Mouse (Mus musculus) midbrain, embryonic 12.5 days (tissue): ENCODE results near the gene Olfr775. TPM values are rescaled to one million over a fixed set of nuclear protein-coding genes. Genes with fewer than 3 reads are reported as not detected.

Experiments
- ATAC-seq: fragments of 200-750 bp; cut with Nextera tagmentation; 2 replicates; pipeline ENCODE4 v1.8.0; 2017; ENCODE audit warnings: low read depth, moderate TSS enrichment, moderate library complexity; ENCODE audit not compliant: low FRiP score
- H3K27ac ChIP-seq: fragments of 300-500 bp; sonication (generic); replicated peaks from 2 replicates; pipeline ENCODE4 v1.5.1; 2016; ENCODE audit warnings: mild to moderate bottlenecking
- H3K27me3 ChIP-seq: fragments of 300-500 bp; sonication (generic); 2 replicates; pipeline ENCODE4 v1.6.1; 2016; ENCODE audit warnings: mild to moderate bottlenecking
- H3K36me3 ChIP-seq: fragments of 300-500 bp; sonication (generic); 2 replicates; pipeline ENCODE4 v1.6.1; 2016
- H3K4me1 ChIP-seq: fragments of 300-500 bp; sonication (generic); 2 replicates; pipeline ENCODE4 v1.6.1; 2016
- H3K4me2 ChIP-seq: fragments of 300-500 bp; sonication (generic); replicated peaks from 2 replicates; pipeline ENCODE4 v1.6.1; 2016; ENCODE audit warnings: mild to moderate bottlenecking, moderate library complexity
- H3K4me3 ChIP-seq: fragments of 300-500 bp; sonication (generic); 2 replicates; pipeline ENCODE4 v1.5.1; 2016; ENCODE audit warnings: mild to moderate bottlenecking
- H3K9ac ChIP-seq: fragments of 300-500 bp; sonication (generic); replicated peaks from 2 replicates; pipeline ENCODE4 v1.6.1; 2016; ENCODE audit warnings: mild to moderate bottlenecking, moderate library complexity
- H3K9me3 ChIP-seq: fragments of 300-500 bp; sonication (generic); 2 replicates; pipeline ENCODE4 v1.6.1; 2016; ENCODE audit warnings: mild to moderate bottlenecking
- WGBS: fragments of 180-500 bp; shearing (Covaris S2); methylation state at CpG from one replicate; pipeline ENCODE4 v1.1.7; 2016; 5-methylcytosine and 5-hydroxymethylcytosine counted together
- polyA plus RNA-seq: library from polyadenylated mRNA; unstranded; fragments of >200 nt; fragmentation: Nextera tagmentation; extraction: Ambion mirVana; gene quantifications from 2 replicates; pipeline ENCODE4 v1.2.1, GENCODE M21; 2016

Gene Olfr775
- polyA plus RNA-seq, result not detected in 2 replicates

- Histone ChIP-seq H3K27me3 (no peaks in the 10 kb centered on the region), H3K9ac (no peak within 1 kb of the TSS), H3K27ac (no peak within 1 kb of the TSS), H3K4me2 (no peak within 1 kb of the TSS), H3K36me3 (no peaks in the 10 kb centered on the region), H3K9me3 (no peaks in the 10 kb centered on the region), H3K4me3 (no peak within 1 kb of the TSS), H3K4me1 (no peaks in the 10 kb centered on the region)
- no peak for ATAC-seq
- 78% methylated on average over 3 of the region's 3 CpGs for WGBS
These were observed at the start of gene Olfr775 for GRCm38 (mm10) chr10:129248112-129248511. Gene Olfr775, plus strand, starts transcription at chr10:129248412.

- H3K4me2 ChIP-seq, result no peak overlapping the region
- no peak overlapping the region for H3K9ac ChIP-seq
- no peak overlapping the region for H3K4me3 ChIP-seq
- ATAC-seq, result no peak
- no peaks in the 10 kb centered on the region for H3K27me3 ChIP-seq
- no peak overlapping the region for H3K27ac ChIP-seq
- WGBS, result 94% methylated on average over 1 of the region's 1 CpGs
- H3K4me1 ChIP-seq, result no peaks in the 10 kb centered on the region
- no peaks in the 10 kb centered on the region for H3K36me3 ChIP-seq
- 0 out of 2 replicates have a peak, but pooled peaks cover 4% of the 10 kb centered on the region for H3K9me3 ChIP-seq
These were observed 17.5 kb upstream of the Olfr775 start for GRCm38 (mm10) chr10:129230737-129231136.

DNA sequence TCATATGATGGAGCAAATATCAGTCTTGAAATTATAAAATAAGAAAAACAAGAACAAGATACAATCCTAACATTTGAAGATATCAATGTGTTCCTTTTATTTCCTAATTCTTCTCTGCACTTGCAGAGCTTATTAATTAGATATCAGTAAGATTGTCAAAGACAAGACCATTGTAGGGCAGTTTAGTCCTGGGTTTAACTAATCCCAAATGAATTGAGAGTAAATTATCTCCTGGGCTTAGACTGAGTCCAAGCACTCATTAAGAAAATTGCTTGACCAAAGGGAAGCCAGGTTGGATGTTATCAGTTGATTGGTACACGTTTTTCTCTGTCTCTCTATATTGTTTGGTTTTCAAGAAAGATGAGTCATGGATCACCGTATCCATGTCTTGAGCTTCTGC lies 12.3 kb upstream of the Olfr775 start, which contains the start of gene Olfr774:
Olfr774 (plus strand) TSS at position 301 of the 400 bp plus-strand sequence.
- Histone ChIP-seq H3K9me3 (no peaks in the 10 kb centered on the region), H3K4me2 (no peak within 1 kb of the TSS), H3K27ac (no peak within 1 kb of the TSS), H3K36me3 (no peaks in the 10 kb centered on the region), H3K4me3 (no peak within 1 kb of the TSS), H3K27me3 (no peaks in the 10 kb centered on the region), H3K4me1 (no peaks in the 10 kb centered on the region), H3K9ac (no peak within 1 kb of the TSS)
- no peak for ATAC-seq
- 81% methylated on average over 2 of the region's 2 CpGs for WGBS

GRCm38 (mm10) chr10:129258827-129259226 lies 10.6 kb downstream of the Olfr775 start, which contains the start of gene Olfr776:
Gene Olfr776, plus strand, starts transcription at chr10:129259127.
- Histone ChIP-seq H3K36me3 (no peaks in the 10 kb centered on the region), H3K27ac (no peak within 1 kb of the TSS), H3K4me1 (no peaks in the 10 kb centered on the region), H3K4me3 (no peak within 1 kb of the TSS), H3K27me3 (no peaks in the 10 kb centered on the region), H3K9me3 (no peaks in the 10 kb centered on the region), H3K9ac (no peak within 1 kb of the TSS), H3K4me2 (no peak within 1 kb of the TSS)
- no peak for ATAC-seq

GRCm38 (mm10) chr10:129271081-129271535 lies 22.9 kb downstream of the Olfr775 start, which contains the start of gene Olfr777:
Gene Olfr777, minus strand, starts transcription at chr10:129271485.
- no peaks in the 10 kb centered on the region for H3K36me3 ChIP-seq
- no peak within 1 kb of the TSS for H3K4me3 ChIP-seq
- H3K4me2 ChIP-seq, result no peak within 1 kb of the TSS
- WGBS, result 93% methylated on average over 2 of the region's 2 CpGs
- H3K4me1 ChIP-seq, result no peaks in the 10 kb centered on the region
- no peaks in the 10 kb centered on the region for H3K9me3 ChIP-seq
- H3K27me3 ChIP-seq, result no peaks in the 10 kb centered on the region
- ATAC-seq, result no peak
- no peak within 1 kb of the TSS for H3K9ac ChIP-seq
- no peak within 1 kb of the TSS for H3K27ac ChIP-seq

Other genes starting within 250 kb of the Olfr775 start
- gene Olfr763, start 237.6 kb upstream of the Olfr775 start, polyA plus RNA-seq, result not detected in 2 replicates
- not detected in 2 replicates for gene Olfr764-ps1, start 208.5 kb upstream of the Olfr775 start, polyA plus RNA-seq
- not detected in 2 replicates for gene Olfr765, start 198.4 kb upstream of the Olfr775 start, polyA plus RNA-seq
- not detected in 2 replicates for gene Olfr766-ps1, start 179.4 kb upstream of the Olfr775 start, polyA plus RNA-seq
- not detected in 2 replicates for gene Olfr767, start 165.5 kb upstream of the Olfr775 start, polyA plus RNA-seq
- not detected in 2 replicates for gene Olfr768, start 149.0 kb upstream of the Olfr775 start, polyA plus RNA-seq
- gene Olfr769, start 130.6 kb upstream of the Olfr775 start, polyA plus RNA-seq, result not detected in 2 replicates
- not detected in 2 replicates for gene Olfr770, start 109.4 kb upstream of the Olfr775 start, polyA plus RNA-seq
- gene Olfr771, start 83.7 kb upstream of the Olfr775 start, polyA plus RNA-seq, result not detected in 2 replicates
- gene Olfr772, start 70.5 kb upstream of the Olfr775 start, polyA plus RNA-seq, result not detected in 2 replicates
- gene Olfr773, start 61.0 kb upstream of the Olfr775 start, polyA plus RNA-seq, result not detected in 2 replicates
- gene Olfr774, start 12.2 kb upstream of the Olfr775 start, polyA plus RNA-seq, result not detected in 2 replicates
- gene Olfr776, start 10.7 kb downstream of the Olfr775 start, polyA plus RNA-seq, result not detected in 2 replicates
- not detected in 2 replicates for gene Olfr777, start 23.1 kb downstream of the Olfr775 start, polyA plus RNA-seq
- not detected in 2 replicates for gene Olfr780, start 69.7 kb downstream of the Olfr775 start, polyA plus RNA-seq
- gene Olfr781, start 80.4 kb downstream of the Olfr775 start, polyA plus RNA-seq, result not detected in 2 replicates
- not detected in 2 replicates for gene Olfr782, start 100.4 kb downstream of the Olfr775 start, polyA plus RNA-seq
- not detected in 2 replicates for gene Olfr784, start 135.7 kb downstream of the Olfr775 start, polyA plus RNA-seq
- not detected in 2 replicates for gene Olfr785, start 157.0 kb downstream of the Olfr775 start, polyA plus RNA-seq
- gene Olfr786, start 178.9 kb downstream of the Olfr775 start, polyA plus RNA-seq, result not detected in 2 replicates
- not detected in 2 replicates for gene Olfr787, start 213.4 kb downstream of the Olfr775 start, polyA plus RNA-seq
- not detected in 2 replicates for gene Olfr788, start 222.6 kb downstream of the Olfr775 start, polyA plus RNA-seq
- gene Olfr789, start 236.3 kb downstream of the Olfr775 start, polyA plus RNA-seq, result not detected in 2 replicates